Mouse (Mus musculus) urinary bladder, postnatal 36 days (tissue): Measurements from ENCODE around the gene Adamts4.

Experiments
- DNase-seq, 2 experiments: peaks; one replicate each; pipeline ENCODE4 v3.0.0; 2022; ENCODE audit warnings: low spot score in 2 of 2, mixed read lengths in 1 of 2

Adamts4 gene

GRCm38 (mm10) chr1:171249913-171250600 lies at the start of gene Adamts4:
Adamts4 (plus strand) TSS chr1:171250421.
- DNase-seq: no peak

GRCm38 (mm10) chr1:171200769-171201168 lies 49.5 kb upstream of the Adamts4 start:
- DNase-seq: no peak

GRCm38 (mm10) chr1:171203471-171204248 lies 46.6 kb upstream of the Adamts4 start:
- no peak for DNase-seq

GRCm38 (mm10) chr1:171204249-171204644 lies 46.0 kb upstream of the Adamts4 start:
- DNase-seq: no peak

GRCm38 (mm10) chr1:171205704-171206493 lies 44.3 kb upstream of the Adamts4 start:
- DNase-seq: no peak

GRCm38 (mm10) chr1:171209409-171209808 lies 40.8 kb upstream of the Adamts4 start:
- DNase-seq: no peak

GRCm38 (mm10) chr1:171212854-171213253 lies 37.4 kb upstream of the Adamts4 start:
- no peak for DNase-seq

GRCm38 (mm10) chr1:171213801-171214496 lies 36.3 kb upstream of the Adamts4 start, which contains the start of gene Nr1i3:
Nr1i3 (plus strand) TSS chr1:171213970.
- DNase-seq: no peak

- no peak for DNase-seq
Measured at GRCm38 (mm10) chr1:171216241-171216955, 33.8 kb upstream of the Adamts4 start.

- peak; percentile 81 to 85 for DNase-seq
Measured at GRCm38 (mm10) chr1:171220871-171221270, 29.4 kb upstream of the Adamts4 start.

- no peak for DNase-seq
Measured at GRCm38 (mm10) chr1:171221281-171222193, 28.7 kb upstream of the Adamts4 start.

GRCm38 (mm10) chr1:171222238-171223155 lies 27.7 kb upstream of the Adamts4 start, which contains the start of gene Tomm40l:
Tomm40l (minus strand) TSS chr1:171222514.
- DNase-seq: peak; percentile 84 to 94

GRCm38 (mm10) chr1:171223168-171223567 lies 27.1 kb upstream of the Adamts4 start:
- DNase-seq: no peak

GRCm38 (mm10) chr1:171223796-171224195 lies 26.4 kb upstream of the Adamts4 start:
- DNase-seq: no peak

GRCm38 (mm10) chr1:171224857-171225256 lies 25.4 kb upstream of the Adamts4 start, which contains the start of gene Apoa2:
Apoa2 (plus strand) TSS chr1:171225054.
- DNase-seq: no peak

- no peak for DNase-seq
Measured at GRCm38 (mm10) chr1:171226780-171227179, 23.4 kb upstream of the Adamts4 start.

GRCm38 (mm10) chr1:171227879-171228278 lies 22.3 kb upstream of the Adamts4 start:
- DNase-seq: no peak

- DNase-seq: no peak
Measured at GRCm38 (mm10) chr1:171229750-171230149, 20.5 kb upstream of the Adamts4 start.

GRCm38 (mm10) chr1:171230215-171230614 lies 20.0 kb upstream of the Adamts4 start:
- no peak for DNase-seq
